Mouse (Mus musculus) large intestine, adult 2 months (tissue): Measurements from ENCODE around the gene Fyb. TPM values are rescaled to one million over a fixed set of nuclear protein-coding genes. Genes with fewer than 3 reads are reported as not detected.

Source experiments
- DNase-seq: peaks from one replicate; pipeline ENCODE4 v3.0.0-alpha.2; 2012; ENCODE audit warnings: low read depth, low spot score
- WGBS: fragments of 180-500 bp; shearing (Covaris S2); methylation state at CpG from one replicate; pipeline ENCODE4 v1.1.7; 2018; 5-methylcytosine and 5-hydroxymethylcytosine counted together
- polyA plus RNA-seq: library from polyadenylated mRNA; depleted of rRNA; stranded (reverse); fragments of >200 nt; gene quantifications from 2 replicates; pipeline ENCODE4 v1.2.3, GENCODE M21; 2012

Fyb gene
- polyA plus RNA-seq, 1 experiment = 45.9 TPM

GRCm38 (mm10) chr15:6629174-6629573 lies 106.5 kb downstream of the Fyb start:
- WGBS = 79% methylated on average over 4 of the region's 4 CpGs
- no peak for DNase-seq

GRCm38 (mm10) chr15:6635405-6635804 lies 112.8 kb downstream of the Fyb start:
- WGBS = 64% methylated on average over 3 of the region's 3 CpGs
- DNase-seq = no peak

GRCm38 (mm10) chr15:6642223-6642622 lies 119.6 kb downstream of the Fyb start:
- no peak for DNase-seq
- WGBS = 40% methylated on average over 5 of the region's 5 CpGs

GRCm38 (mm10) chr15:6645498-6645897 lies 122.8 kb downstream of the Fyb start:
- DNase-seq = no peak
- WGBS = 84% methylated on average over 3 of the region's 3 CpGs

- DNase-seq = no peak
- WGBS = 82% methylated on average over 1 of the region's 1 CpGs
Observed at GRCm38 (mm10) chr15:6647066-6647465, 124.4 kb downstream of the Fyb start.

GRCm38 (mm10) chr15:6648757-6649403 lies 126.2 kb downstream of the Fyb start:
- no peak for DNase-seq
- WGBS = 56% methylated on average over 7 of the region's 7 CpGs

- WGBS = 49% methylated on average over 4 of the region's 4 CpGs
- no peak for DNase-seq
Observed at GRCm38 (mm10) chr15:6653046-6653445, 130.4 kb downstream of the Fyb start.

GRCm38 (mm10) chr15:6658081-6658480 lies 135.4 kb downstream of the Fyb start:
- no peak for DNase-seq
- WGBS = 60% methylated on average over 4 of the region's 4 CpGs

GRCm38 (mm10) chr15:6661951-6662350 lies 139.3 kb downstream of the Fyb start:
- DNase-seq = no peak
- WGBS = 36% methylated on average over 3 of the region's 3 CpGs

GRCm38 (mm10) chr15:6663991-6664390 lies 141.3 kb downstream of the Fyb start:
- WGBS = 73% methylated on average over 7 of the region's 7 CpGs
- DNase-seq = no peak

- 25% methylated on average over 5 of the region's 5 CpGs for WGBS
- no peak for DNase-seq
Observed at GRCm38 (mm10) chr15:6666072-6666471, 143.4 kb downstream of the Fyb start.

GRCm38 (mm10) chr15:6668793-6669437 lies 146.3 kb downstream of the Fyb start:
- WGBS = 40% methylated on average over 14 of the region's 14 CpGs
- no peak for DNase-seq

GRCm38 (mm10) chr15:6678479-6678878 lies 155.8 kb downstream of the Fyb start:
- 83% methylated on average over 2 of the region's 2 CpGs for WGBS
- no peak for DNase-seq

GRCm38 (mm10) chr15:6702164-6702563 lies 179.5 kb downstream of the Fyb start:
- 57% methylated on average over 2 of the region's 2 CpGs for WGBS
- DNase-seq = no peak

- no peak for DNase-seq
- 64% methylated on average over 7 of the region's 7 CpGs for WGBS
Observed at GRCm38 (mm10) chr15:6705351-6705901, 182.8 kb downstream of the Fyb start.

GRCm38 (mm10) chr15:6707551-6707935 lies 184.9 kb downstream of the Fyb start:
- no peak for DNase-seq
- WGBS = under 1% methylated on average over 43 of the region's 43 CpGs

- WGBS = under 1% methylated on average over 80 of the region's 82 CpGs
- DNase-seq = no peak
Observed at GRCm38 (mm10) chr15:6707936-6708525, 185.4 kb downstream of the Fyb start, which contains the start of gene Rictor. TSS of gene Rictor (plus strand) at chr15:6708379.

GRCm38 (mm10) chr15:6708526-6709441 lies 186.1 kb downstream of the Fyb start:
- DNase-seq = no peak
- under 1% methylated on average over 84 of the region's 89 CpGs for WGBS

GRCm38 (mm10) chr15:6709618-6710017 lies 187.0 kb downstream of the Fyb start:
- no peak for DNase-seq
- WGBS = 32% methylated on average over 8 of the region's 8 CpGs

- 55% methylated on average over 7 of the region's 7 CpGs for WGBS
- DNase-seq = no peak
Observed at GRCm38 (mm10) chr15:6710341-6710740, 187.7 kb downstream of the Fyb start.
